28 mouse cellular contexts compared by ENCODE assay signal in the genomic region with DNA sequence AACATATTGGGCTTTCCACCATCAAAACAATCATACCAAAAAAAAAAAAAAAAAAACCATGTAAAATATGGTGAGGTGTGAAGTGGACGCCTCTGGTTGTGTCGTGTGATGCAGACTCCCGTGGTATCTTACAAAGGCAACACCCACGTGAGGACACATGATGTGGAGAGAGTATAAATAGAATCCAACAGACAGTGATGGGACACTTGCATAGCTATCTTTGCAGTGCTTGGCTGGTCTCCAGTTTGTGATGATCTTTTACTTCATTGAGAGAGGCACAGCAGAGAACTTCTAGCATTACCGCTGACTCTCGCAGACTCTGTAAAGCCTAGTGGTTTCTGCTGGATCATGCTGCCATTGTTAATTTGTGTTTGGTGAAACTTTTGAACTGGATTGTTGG. TPM values are rescaled to one million over a fixed set of nuclear protein-coding genes. Genes with fewer than 3 reads are reported as not detected.
A peak's percentile ranks its signal among the peaks of the same experiment; 100 is the strongest.
DNase-seq lines count a peak whose midpoint lies in the region; ATAC-seq and TF ChIP-seq lines count a peak whose summit lies in the region.
"Had no signal": no experiment of that assay in that cellular context is flagged by ENCODE, and none has a peak within 500 bp of the region (broad histone marks: within the 10 kb centered on the region; RNA-seq: fewer than 3 reads in every experiment).

No protein-coding gene starts in this region.

- no peaks in the 10 kb centered on the region for H3K9me3 ChIP-seq in heart, embryonic 15.5 days (replicated peaks)
- H3K9me3 ChIP-seq in lung, embryonic 14.5 days (ENCODE audit: low read depth, low read length): no peaks in the 10 kb centered on the region
- no peaks in the 10 kb centered on the region for H3K9me3 ChIP-seq in hindbrain, embryonic 12.5 days (replicated peaks)
- H3K9me3 ChIP-seq: embryonic facial prominence, embryonic 10.5 days; embryonic facial prominence, embryonic 12.5 days; forebrain, embryonic 13.5 days; forebrain, embryonic 15.5 days had no signal

- H3K9ac ChIP-seq in heart, embryonic 15.5 days: no peak overlapping the region
- no peak overlapping the region for H3K9ac ChIP-seq in lung, embryonic 14.5 days
- no peak overlapping the region for H3K9ac ChIP-seq in hindbrain, embryonic 12.5 days
- H3K9ac ChIP-seq: embryonic facial prominence, embryonic 12.5 days; forebrain, embryonic 13.5 days; forebrain, embryonic 15.5 days; forebrain, postnatal 0 days had no signal

- intact Hi-C loops in heart, postnatal 14 days (cut with DNase I): no loop called here

- H3K4me2 ChIP-seq in heart, embryonic 15.5 days: no peak overlapping the region
- no peak overlapping the region for H3K4me2 ChIP-seq in lung, embryonic 14.5 days
- H3K4me2 ChIP-seq in hindbrain, embryonic 12.5 days (replicated peaks): no peak overlapping the region
- H3K4me2 ChIP-seq: embryonic facial prominence, embryonic 12.5 days; forebrain, embryonic 13.5 days; forebrain, embryonic 15.5 days had no signal

- H3K4me1 ChIP-seq in heart, embryonic 15.5 days (replicated peaks): no peaks in the 10 kb centered on the region
- H3K4me1 ChIP-seq in lung, embryonic 14.5 days (ENCODE audit: insufficient read depth): no peaks in the 10 kb centered on the region
- H3K4me1 ChIP-seq in hindbrain, embryonic 12.5 days: no peaks in the 10 kb centered on the region
- H3K4me1 ChIP-seq: embryonic facial prominence, embryonic 12.5 days; forebrain, embryonic 13.5 days; forebrain, embryonic 15.5 days had no signal

- DNase-seq in heart, postnatal 14 days: no peak
- peak; percentile 6 for DNase-seq in lung, embryonic 14.5 days
- DNase-seq in lung, postnatal 36 days: no peak
- peak; percentile 52 for DNase-seq in brain, adult 2 months (ENCODE audit: low read depth, low spot score)
- DNase-seq in ovary, postnatal 36 days (ENCODE audit: low spot score): no peak
- DNase-seq: adrenal gland, adult 8-10 months; adrenal gland, postnatal 14 days; adrenal gland, postnatal 36 days; cerebellum, adult 11-12 months; cerebellum, adult 2 months; cerebellum, adult 9-10 months; cerebellum, postnatal 10 days; cerebellum, postnatal 25 days; forebrain, postnatal 0 days had no signal

- H3K36me3 ChIP-seq in heart, embryonic 15.5 days: no peaks in the 10 kb centered on the region
- no peaks in the 10 kb centered on the region for H3K36me3 ChIP-seq in lung, embryonic 14.5 days (ENCODE audit: insufficient read depth)
- no peaks in the 10 kb centered on the region for H3K36me3 ChIP-seq in hindbrain, embryonic 12.5 days
- H3K36me3 ChIP-seq: embryonic facial prominence, embryonic 10.5 days; embryonic facial prominence, embryonic 12.5 days; forebrain, embryonic 15.5 days had no signal

- H3K27me3 ChIP-seq in heart, embryonic 15.5 days: no peaks in the 10 kb centered on the region
- no peaks in the 10 kb centered on the region for H3K27me3 ChIP-seq in lung, embryonic 14.5 days (ENCODE audit: insufficient read depth, low read length)
- no peaks in the 10 kb centered on the region for H3K27me3 ChIP-seq in hindbrain, embryonic 12.5 days
- H3K27me3 ChIP-seq: embryonic facial prominence, embryonic 12.5 days; forebrain, embryonic 13.5 days; forebrain, embryonic 15.5 days had no signal

- 0 out of 2 replicates have a peak, but pooled peaks have one; percentile 27 for ATAC-seq in heart, embryonic 15.5 days (replicated peaks; ENCODE audit: insufficient number of reproducible peaks, insufficient read depth, low FRiP score, low read depth)
- no peak for ATAC-seq in lung, embryonic 14.5 days (ENCODE audit: insufficient read depth)
- no peak for ATAC-seq in hindbrain, embryonic 12.5 days (ENCODE audit: low FRiP score)
- ATAC-seq: activated CD4-positive, CD25-positive, alpha-beta regulatory T cell, adult 4 months; forebrain, embryonic 13.5 days; forebrain, embryonic 15.5 days; forebrain, postnatal 0 days; Patski had no signal

- no peak overlapping the region for H3K27ac ChIP-seq in heart, embryonic 15.5 days
- H3K27ac ChIP-seq in lung, embryonic 14.5 days (ENCODE audit: low read depth): no peak overlapping the region
- H3K27ac ChIP-seq in hindbrain, embryonic 12.5 days: no peak overlapping the region
- H3K27ac ChIP-seq: embryonic facial prominence, embryonic 10.5 days; embryonic facial prominence, embryonic 12.5 days; forebrain, embryonic 13.5 days; forebrain, embryonic 15.5 days had no signal

- H3K4me3 ChIP-seq in heart, embryonic 15.5 days: no peak overlapping the region
- no peak overlapping the region for H3K4me3 ChIP-seq in lung, embryonic 14.5 days (ENCODE audit: low read depth, low read length)
- H3K4me3 ChIP-seq in hindbrain, embryonic 12.5 days: no peak overlapping the region
- H3K4me3 ChIP-seq: embryonic facial prominence, embryonic 10.5 days; embryonic facial prominence, embryonic 12.5 days; forebrain, embryonic 13.5 days; forebrain, embryonic 15.5 days had no signal

- no peak for TF ChIP-seq CTCF in lung, embryonic 14.5 days (IDR thresholded peaks at IDR 0.05; ENCODE audit: low read depth)

- 45% methylated on average over 6 of the region's 6 CpGs for WGBS in heart, embryonic 15.5 days
- WGBS in lung, embryonic 14.5 days: 74% methylated on average over 6 of the region's 6 CpGs
- WGBS in hindbrain, embryonic 12.5 days: 89% methylated on average over 6 of the region's 6 CpGs

RNA-seq across cellular contexts. Expression of gene Actrt3, which starts 10.9 kb away (rescaled TPM):
- polyA plus RNA-seq in heart, embryonic 15.5 days (2015; fragmentation: Nextera tagmentation; extraction: Ambion mirVana): not detected in 2 replicates
- not detected for total RNA-seq in heart, postnatal 14 days (2021)
- polyA plus RNA-seq in lung, embryonic 14.5 days (2014; fragmentation: Nextera tagmentation; extraction: Ambion mirVana): not detected in 2 replicates
- 0.20 TPM in 1 of 2 replicates, not detected in the other for polyA plus RNA-seq in hindbrain, embryonic 12.5 days (2016; fragmentation: Nextera tagmentation; extraction: Ambion mirVana)
- total RNA-seq: adrenal gland, adult 18-20 months; adrenal gland, postnatal 14 days; adrenal gland, postnatal 36 days; ES-E14 had no signal
- polyA plus RNA-seq: embryonic facial prominence, embryonic 10.5 days; embryonic facial prominence, embryonic 12.5 days; embryonic facial prominence, embryonic 14.5 days; forebrain, embryonic 11.5 days had no signal

RNA-seq across cellular contexts. Expression of gene Mynn, which starts 13.0 kb away (rescaled TPM):
- 21.2 and 23.2 TPM in 2 replicates for polyA plus RNA-seq in heart, embryonic 15.5 days (2015; fragmentation: Nextera tagmentation; extraction: Ambion mirVana)
- total RNA-seq in heart, postnatal 14 days (2021): 10 to 100 TPM; 13.9 to 18.4 TPM
- 30.7 and 35.9 TPM in 2 replicates for polyA plus RNA-seq in lung, embryonic 14.5 days (2014; fragmentation: Nextera tagmentation; extraction: Ambion mirVana)
- polyA plus RNA-seq in hindbrain, embryonic 12.5 days (2016; fragmentation: Nextera tagmentation; extraction: Ambion mirVana): 33.4 and 41.0 TPM in 2 replicates

RNA-seq across cellular contexts. Expression of gene Mecom, which starts 41.1 kb away (rescaled TPM):
- polyA plus RNA-seq in heart, embryonic 15.5 days (2015; fragmentation: Nextera tagmentation; extraction: Ambion mirVana): 17.3 and 24.1 TPM in 2 replicates
- total RNA-seq in heart, postnatal 14 days (2021): 10 to 100 TPM; 21.8 to 28.1 TPM
- polyA plus RNA-seq in lung, embryonic 14.5 days (2014; fragmentation: Nextera tagmentation; extraction: Ambion mirVana): 74.0 and 77.5 TPM in 2 replicates
- polyA plus RNA-seq in hindbrain, embryonic 12.5 days (2016; fragmentation: Nextera tagmentation; extraction: Ambion mirVana): 44.4 and 47.0 TPM in 2 replicates
- polyA plus RNA-seq: activated CD4-positive, CD25-positive, alpha-beta regulatory T cell, adult 4 months had no signal

RNA-seq across cellular contexts. Expression of gene Lrriq4, which starts 55.4 kb away (rescaled TPM):
- polyA plus RNA-seq in heart, embryonic 15.5 days (2015; fragmentation: Nextera tagmentation; extraction: Ambion mirVana): not detected in 2 replicates
- total RNA-seq in heart, postnatal 14 days (2021): not detected
- polyA plus RNA-seq in lung, embryonic 14.5 days (2014; fragmentation: Nextera tagmentation; extraction: Ambion mirVana): not detected in 2 replicates
- not detected in 2 replicates for polyA plus RNA-seq in hindbrain, embryonic 12.5 days (2016; fragmentation: Nextera tagmentation; extraction: Ambion mirVana)
- total RNA-seq: adrenal gland, adult 18-20 months; adrenal gland, adult 8-10 months; adrenal gland, postnatal 14 days; adrenal gland, postnatal 36 days; forebrain, postnatal 0 days had no signal
- polyA plus RNA-seq: activated CD4-positive, CD25-positive, alpha-beta regulatory T cell, adult 4 months; C2C12; cerebellum, adult 2 months; cortical plate, adult 2 months; embryonic facial prominence, embryonic 10.5 days; embryonic facial prominence, embryonic 12.5 days; embryonic facial prominence, embryonic 14.5 days; forebrain, embryonic 11.5 days; forebrain, embryonic 13.5 days; forebrain, embryonic 15.5 days; forebrain, postnatal 0 days; Patski had no signal

RNA-seq across cellular contexts. Expression of gene Lrrc34, which starts 58.8 kb away (rescaled TPM):
- polyA plus RNA-seq in heart, embryonic 15.5 days (2015; fragmentation: Nextera tagmentation; extraction: Ambion mirVana): 0.49 and 0.74 TPM in 2 replicates
- total RNA-seq in heart, postnatal 14 days (2021): not detected
- polyA plus RNA-seq in lung, embryonic 14.5 days (2014; fragmentation: Nextera tagmentation; extraction: Ambion mirVana): 1.7 and 1.9 TPM in 2 replicates
- polyA plus RNA-seq in hindbrain, embryonic 12.5 days (2016; fragmentation: Nextera tagmentation; extraction: Ambion mirVana): 3.0 and 3.2 TPM in 2 replicates
- total RNA-seq: adrenal gland, adult 18-20 months; adrenal gland, adult 8-10 months; adrenal gland, postnatal 14 days had no signal
- polyA plus RNA-seq: C2C12 had no signal

Comparison
In these comparisons a context has a peak if more than half of its experiments do, and no peak if none do; other contexts are left out.
1. DNase-seq: peak in lung, embryonic 14.5 days (single experiment) and brain, adult 2 months (single experiment); none in heart, postnatal 14 days (0 of 2), lung, postnatal 36 days (single experiment) and ovary, postnatal 36 days (single experiment).